Comparison of ENCODE assay signal across 10 mouse cellular contexts in genomic region chr4:53715977-53716376, GRCm38 (mm10). TPM values are rescaled to one million over a fixed set of nuclear protein-coding genes. Genes with fewer than 3 reads are reported as not detected.
DNase-seq lines count a peak whose midpoint lies in the region; ATAC-seq and TF ChIP-seq lines count a peak whose summit lies in the region.
"Had no signal": no experiment of that assay in that cellular context is flagged by ENCODE, and none has a peak within 500 bp of the region (broad histone marks: within the 10 kb centered on the region; RNA-seq: fewer than 3 reads in every experiment).

No protein-coding gene starts in this region.

- TF ChIP-seq CTCF in bone marrow, adult 2 months (IDR thresholded peaks at IDR 0.05; ENCODE audit: control insufficient read depth, insufficient read depth, low read length): peak; percentile 50; the same call in 1 of the 2 replicates
- peak; percentile 61 for TF ChIP-seq CTCF in stomach, postnatal 0 days (IDR thresholded peaks at IDR 0.05; ENCODE audit: low read depth)

- no peak overlapping the region for H3K9ac ChIP-seq in heart, embryonic 12.5 days
- H3K9ac ChIP-seq in stomach, postnatal 0 days (ENCODE audit: low read length): no peak overlapping the region
- H3K9ac ChIP-seq in forebrain, embryonic 16.5 days (replicated peaks; ENCODE audit: low read depth, low read length): no peak overlapping the region
- H3K9ac ChIP-seq: midbrain, embryonic 12.5 days had no signal

- peak; percentile 77 for DNase-seq in heart, adult 11 months
- peak; percentile 2 to 5 for DNase-seq in spleen, postnatal 36 days (ENCODE audit: low spot score in 2 of 2)
- DNase-seq in spleen, adult 12 weeks (ENCODE audit: low spot score): no peak
- DNase-seq in stomach, postnatal 0 days (ENCODE audit: low spot score): peak; percentile 15
- DNase-seq in layer of hippocampus, postnatal 25 days (ENCODE audit: extremely low spot score in 1 of 2, low spot score in 1 of 2): no peak
- DNase-seq: right cerebral cortex, postnatal 14 days had no signal

- H3K27me3 ChIP-seq in heart, embryonic 12.5 days (replicated peaks): no peaks in the 10 kb centered on the region
- H3K27me3 ChIP-seq in stomach, postnatal 0 days (ENCODE audit: control insufficient read depth, insufficient read depth, low read length): no peaks in the 10 kb centered on the region
- no peaks in the 10 kb centered on the region for H3K27me3 ChIP-seq in forebrain, embryonic 16.5 days (replicated peaks; ENCODE audit: control insufficient read depth, insufficient read depth, low read length)
- H3K27me3 ChIP-seq: midbrain, embryonic 12.5 days had no signal

- no peak overlapping the region for H3K4me3 ChIP-seq in heart, embryonic 12.5 days
- no peak overlapping the region for H3K4me3 ChIP-seq in bone marrow, adult 2 months (replicated peaks; ENCODE audit: control insufficient read depth, low read depth, low read length)
- H3K4me3 ChIP-seq in stomach, postnatal 0 days (ENCODE audit: low read depth, low read length): no peak overlapping the region
- H3K4me3 ChIP-seq in forebrain, embryonic 16.5 days (replicated peaks; ENCODE audit: low read length): no peak overlapping the region
- H3K4me3 ChIP-seq: midbrain, embryonic 12.5 days had no signal

- H3K27ac ChIP-seq in heart, embryonic 12.5 days (ENCODE audit: poor library complexity, severe bottlenecking): no peak overlapping the region
- no peak overlapping the region for H3K27ac ChIP-seq in bone marrow, adult 2 months (ENCODE audit: control insufficient read depth, insufficient read depth, low read depth, low read length, poor library complexity)
- H3K27ac ChIP-seq in stomach, postnatal 0 days (replicated peaks): no peak overlapping the region
- no peak overlapping the region for H3K27ac ChIP-seq in forebrain, embryonic 16.5 days (ENCODE audit: low read length)
- H3K27ac ChIP-seq: midbrain, embryonic 12.5 days had no signal

- peaks cover 2% of the 10 kb centered on the region for H3K36me3 ChIP-seq in heart, embryonic 12.5 days
- no peaks in the 10 kb centered on the region for H3K36me3 ChIP-seq in stomach, postnatal 0 days (ENCODE audit: control insufficient read depth, insufficient read depth, low read length)
- H3K36me3 ChIP-seq in forebrain, embryonic 16.5 days (ENCODE audit: control insufficient read depth, insufficient read depth): peaks cover under 1% of the 10 kb centered on the region; the same call in 1 of the 2 replicates

- H3K4me2 ChIP-seq in heart, embryonic 12.5 days: no peak overlapping the region
- no peak overlapping the region for H3K4me2 ChIP-seq in stomach, postnatal 0 days (replicated peaks; ENCODE audit: low read depth)
- H3K4me2 ChIP-seq in forebrain, embryonic 16.5 days (ENCODE audit: low read length): no peak overlapping the region

- peaks cover 16% of the 10 kb centered on the region for H3K4me1 ChIP-seq in heart, embryonic 12.5 days (replicated peaks)
- H3K4me1 ChIP-seq in bone marrow, adult 2 months (ENCODE audit: control insufficient read depth, insufficient read depth, low read length): no peaks in the 10 kb centered on the region
- H3K4me1 ChIP-seq in stomach, postnatal 0 days (replicated peaks; ENCODE audit: control insufficient read depth, insufficient read depth): 0 out of 2 replicates have a peak, but pooled peaks cover 2% of the 10 kb centered on the region
- H3K4me1 ChIP-seq in forebrain, embryonic 16.5 days (replicated peaks; ENCODE audit: control insufficient read depth, insufficient read depth, low read length): peaks cover 11% of the 10 kb centered on the region

- TF ChIP-seq POLR2A in bone marrow, adult 2 months (IDR thresholded peaks at IDR 0.05; ENCODE audit: borderline replicate concordance, control insufficient read depth, low read depth, low read length): no peak

- no peak for TF ChIP-seq EP300 in stomach, postnatal 0 days (optimal IDR thresholded peaks at IDR 0.05)

- no peak for ATAC-seq in heart, embryonic 12.5 days (ENCODE audit: insufficient number of reproducible peaks, low FRiP score)
- ATAC-seq in stomach, postnatal 0 days (ENCODE audit: low FRiP score, low TSS enrichment): no peak
- no peak for ATAC-seq in forebrain, embryonic 16.5 days

- H3K9me3 ChIP-seq in heart, embryonic 12.5 days (replicated peaks): no peaks in the 10 kb centered on the region
- no peaks in the 10 kb centered on the region for H3K9me3 ChIP-seq in stomach, postnatal 0 days (ENCODE audit: control insufficient read depth, low read length)
- H3K9me3 ChIP-seq in forebrain, embryonic 16.5 days (ENCODE audit: control insufficient read depth, low read length): no peaks in the 10 kb centered on the region
- H3K9me3 ChIP-seq: midbrain, embryonic 12.5 days had no signal

RNA-seq across cellular contexts. Expression of gene Fktn, which starts 2.2 kb away (rescaled TPM):
- polyA plus RNA-seq in heart, embryonic 12.5 days (2016; fragmentation: Nextera tagmentation; extraction: Ambion mirVana): 20.8 TPM in 2 replicates
- polyA plus RNA-seq in bone marrow, adult 2 months (2011; ENCODE audit: insufficient read depth, insufficient read length, low replicate concordance, missing spikeins): 1.2 and 1.7 TPM in 2 replicates
- polyA plus RNA-seq in stomach, postnatal 0 days (2015; fragmentation: Nextera tagmentation; extraction: Ambion mirVana): 6.2 and 7.3 TPM in 2 replicates
- polyA plus RNA-seq in forebrain, embryonic 16.5 days (2015; fragmentation: Nextera tagmentation; extraction: Ambion mirVana): 22.2 and 23.4 TPM in 2 replicates
- total RNA-seq in layer of hippocampus, postnatal 25 days (2021): 10 to 100 TPM; 31.5 to 32.1 TPM

Comparison
In these comparisons a context has a peak if more than half of its experiments do, and no peak if none do; other contexts are left out.
1. DNase-seq: peak in heart, adult 11 months (single experiment), spleen, postnatal 36 days (2 of 2) and stomach, postnatal 0 days (single experiment); none in spleen, adult 12 weeks (single experiment) and layer of hippocampus, postnatal 25 days (0 of 2).